Mouse (Mus musculus) layer of hippocampus, adult 9-10 months (tissue): ENCODE measurements around the gene Gad2.

Source experiments
- DNase-seq: peaks from one replicate; pipeline ENCODE4 v3.0.0; 2022; ENCODE audit warnings: low spot score

The Gad2 gene

GRCm38 (mm10) chr2:22646134-22646533 is 24.1 kb downstream of the Gad2 start:
- no peak for DNase-seq

DNA sequence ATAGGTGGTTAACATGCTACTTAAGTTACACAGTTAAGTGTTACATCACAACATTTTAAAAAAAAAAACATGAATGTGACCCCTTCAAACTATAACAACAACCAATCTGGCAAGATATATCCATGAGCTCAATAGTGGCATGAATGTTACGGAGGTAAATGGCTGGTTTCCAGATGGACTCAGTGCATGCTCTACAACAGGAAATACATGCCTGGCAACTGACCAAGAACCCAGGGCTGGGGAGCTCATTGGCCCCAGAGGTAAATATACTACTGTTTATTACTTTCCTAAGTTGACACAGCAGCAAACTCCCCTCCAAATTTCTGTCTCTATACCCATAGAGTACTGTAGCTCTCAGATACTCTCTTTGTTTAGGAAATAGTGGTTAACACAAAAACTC is 26.4 kb downstream of the Gad2 start:
- DNase-seq, result no peak

- no peak for DNase-seq
Observed at GRCm38 (mm10) chr2:22651826-22652225, 29.8 kb downstream of the Gad2 start.

- DNase-seq, result no peak
Observed at GRCm38 (mm10) chr2:22663731-22664130, 41.7 kb downstream of the Gad2 start.

- no peak for DNase-seq
Observed at GRCm38 (mm10) chr2:22670415-22670814, 48.4 kb downstream of the Gad2 start.

- DNase-seq, result no peak
Observed at GRCm38 (mm10) chr2:22671348-22671747, 49.3 kb downstream of the Gad2 start.

DNA sequence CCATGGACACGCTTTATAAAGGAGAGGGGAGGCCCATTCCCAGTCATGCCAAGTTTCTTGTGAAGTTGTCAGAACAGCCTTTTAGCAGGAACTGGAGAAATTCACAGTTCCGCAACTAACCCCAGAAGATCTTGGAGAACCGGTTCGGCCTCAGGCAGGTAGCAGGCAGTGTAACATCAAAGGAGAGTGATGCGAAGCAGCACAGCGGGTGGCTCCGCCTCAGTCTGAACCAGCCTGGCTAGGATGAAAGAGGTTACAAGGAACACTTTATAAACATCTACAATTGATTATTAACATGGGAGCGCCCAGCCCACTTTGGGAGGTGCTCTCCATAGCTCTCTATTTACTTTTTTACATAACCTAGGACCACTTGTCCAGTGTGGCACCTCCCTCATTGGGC is 55.1 kb downstream of the Gad2 start:
- DNase-seq, result no peak

- no peak for DNase-seq
Observed at GRCm38 (mm10) chr2:22679944-22680343, 57.9 kb downstream of the Gad2 start.

DNA sequence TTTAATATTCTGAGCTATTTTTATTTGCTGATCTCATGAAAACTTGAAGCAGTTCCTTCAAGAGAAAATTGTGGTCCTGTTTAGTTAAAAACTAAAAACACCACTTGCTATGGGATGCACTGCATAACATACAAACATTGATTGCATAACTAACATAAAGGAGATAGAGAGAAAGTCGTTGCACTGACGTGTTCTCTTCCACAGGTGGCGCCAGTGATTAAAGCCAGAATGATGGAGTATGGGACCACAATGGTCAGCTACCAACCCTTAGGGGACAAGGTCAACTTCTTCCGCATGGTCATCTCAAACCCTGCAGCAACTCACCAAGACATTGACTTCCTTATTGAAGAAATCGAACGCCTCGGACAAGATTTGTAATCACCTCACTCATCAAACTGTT is 68.0 kb downstream of the Gad2 start:
- DNase-seq, result no peak

DNA sequence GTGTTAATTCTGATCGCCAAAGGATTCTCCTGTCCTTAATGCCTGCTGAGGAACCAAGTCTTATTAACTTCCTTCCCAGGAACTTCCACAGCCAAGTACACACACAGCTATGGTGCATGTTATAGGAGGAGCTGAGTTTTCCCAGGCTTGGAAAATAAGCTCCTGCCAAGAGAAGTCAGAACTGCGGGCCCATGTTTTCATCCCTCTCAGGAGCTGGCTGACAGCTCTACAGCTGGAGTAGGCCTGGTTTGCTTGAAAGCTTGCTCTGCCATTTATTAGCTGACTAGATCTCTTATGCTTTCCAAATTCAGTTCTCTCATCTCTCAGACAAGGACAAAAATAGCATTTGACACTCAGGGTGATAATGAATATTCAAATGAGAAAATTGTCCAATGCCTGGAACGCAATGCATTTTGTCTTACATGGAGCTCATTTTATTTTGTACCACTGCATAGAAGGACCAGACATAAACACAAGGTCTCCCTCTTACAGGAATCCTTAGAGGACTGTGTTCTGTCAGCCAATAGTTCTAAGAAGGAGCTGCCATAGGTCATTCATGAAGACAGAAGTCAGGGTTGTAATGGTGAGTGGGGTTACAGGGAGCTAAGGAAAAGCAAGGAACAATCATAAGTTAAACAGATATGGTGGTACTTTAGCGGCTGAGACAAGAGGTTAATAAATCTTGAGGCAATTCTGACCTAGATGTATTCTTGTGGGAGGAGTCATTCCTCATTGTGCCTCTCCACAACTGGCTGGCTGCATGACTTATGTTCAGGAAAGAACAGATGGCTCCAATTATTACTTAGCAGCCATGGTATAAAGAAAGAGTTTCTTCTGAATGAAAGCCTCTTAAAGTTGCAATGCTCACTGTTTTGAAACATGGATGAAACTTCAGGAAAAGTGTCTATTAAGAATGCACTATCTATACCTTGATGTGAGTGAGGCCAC is 83.0 kb downstream of the Gad2 start:
- DNase-seq, result no peak

DNA sequence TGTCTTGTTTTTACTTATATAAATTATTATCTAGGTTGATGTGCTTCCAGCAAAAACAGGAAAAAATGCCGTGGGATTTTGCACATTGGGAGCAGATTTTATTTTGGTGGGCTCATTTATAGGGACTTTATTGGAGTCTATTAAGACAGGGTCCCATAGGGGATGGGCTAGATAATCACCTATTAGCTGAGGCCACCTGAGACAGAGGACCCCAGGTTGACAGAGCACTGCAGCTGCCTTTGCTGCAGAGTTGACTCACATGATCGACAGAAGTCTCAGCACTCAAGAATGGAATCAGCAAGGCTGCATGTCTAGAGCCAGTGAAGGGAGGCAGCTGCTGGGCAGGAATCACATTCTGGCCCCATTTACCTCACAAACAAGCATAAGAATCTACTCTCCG is 84.2 kb downstream of the Gad2 start:
- DNase-seq, result no peak

- peak; percentile 96 for DNase-seq
Observed at GRCm38 (mm10) chr2:22721522-22722470, 99.8 kb downstream of the Gad2 start.

DNA sequence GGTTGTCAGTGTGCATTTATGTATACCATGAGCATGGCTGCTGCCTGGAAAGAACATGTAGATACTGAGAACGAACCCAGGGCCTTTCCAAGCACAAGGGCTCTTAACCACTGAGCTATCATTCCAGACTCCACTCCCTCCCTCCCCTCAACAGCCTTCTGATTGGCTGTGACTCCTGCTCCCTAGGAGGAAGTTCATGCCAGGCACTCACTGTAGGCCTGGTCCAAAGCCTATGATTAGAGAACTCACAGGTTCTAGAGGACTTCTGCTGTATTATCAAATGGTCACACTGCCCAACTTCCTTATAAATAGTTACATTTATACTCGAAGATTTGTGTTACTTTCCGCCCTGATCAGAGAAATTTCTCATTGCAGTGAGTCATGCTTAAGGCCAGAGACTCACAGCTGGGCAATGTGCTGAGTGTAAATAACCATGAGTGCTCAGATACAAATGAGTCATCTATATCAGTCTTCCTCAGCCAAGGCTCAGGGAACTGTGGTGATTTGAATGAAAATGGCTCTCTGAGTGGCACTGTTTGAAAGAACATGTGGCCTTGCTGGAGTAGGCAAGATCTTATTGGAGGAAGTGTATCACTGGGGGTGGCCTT is 102.0 kb downstream of the Gad2 start:
- no peak for DNase-seq

DNA sequence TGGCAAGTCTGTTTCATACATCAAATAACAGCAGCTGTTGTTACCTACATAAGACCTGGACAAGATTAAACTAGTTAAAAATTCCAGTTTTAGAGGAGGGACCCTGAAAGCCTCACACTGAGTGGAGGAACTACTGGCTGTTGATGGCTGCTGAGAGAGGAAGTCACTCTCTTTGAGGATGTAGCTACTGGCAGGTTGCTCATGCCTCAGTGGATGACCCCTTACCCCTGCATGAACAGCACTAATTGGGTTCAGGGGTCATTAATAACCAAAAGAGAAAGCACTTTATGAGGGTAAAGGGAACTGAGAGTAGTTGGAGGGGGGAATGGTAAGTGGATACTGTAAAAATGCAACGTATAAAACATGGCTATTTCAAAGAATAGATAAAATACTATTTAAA is 105.1 kb downstream of the Gad2 start:
- no peak for DNase-seq

GRCm38 (mm10) chr2:22736134-22736533 is 114.1 kb downstream of the Gad2 start:
- no peak for DNase-seq

DNA sequence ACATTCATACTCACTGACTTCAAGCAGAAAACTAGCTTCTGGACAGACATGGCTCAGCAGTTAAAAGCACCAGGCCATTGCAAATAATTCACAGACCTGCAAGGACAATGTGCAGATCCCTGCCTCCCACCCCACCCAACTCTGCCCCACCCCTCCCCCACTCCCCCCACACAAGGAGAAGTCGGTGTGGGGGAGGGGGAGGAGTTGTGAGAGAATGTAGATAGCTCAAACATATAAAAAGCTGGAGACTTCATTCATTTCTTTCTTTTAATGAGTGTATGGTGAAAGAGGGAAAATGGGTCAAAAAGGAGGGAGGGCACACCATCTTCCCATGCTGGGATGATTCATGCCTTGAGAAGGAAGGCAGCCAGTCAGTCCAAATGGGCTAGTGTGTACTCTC is 117.4 kb downstream of the Gad2 start:
- DNase-seq, result no peak

- no peak for DNase-seq
Observed at GRCm38 (mm10) chr2:22740441-22740840, 118.4 kb downstream of the Gad2 start.

DNA sequence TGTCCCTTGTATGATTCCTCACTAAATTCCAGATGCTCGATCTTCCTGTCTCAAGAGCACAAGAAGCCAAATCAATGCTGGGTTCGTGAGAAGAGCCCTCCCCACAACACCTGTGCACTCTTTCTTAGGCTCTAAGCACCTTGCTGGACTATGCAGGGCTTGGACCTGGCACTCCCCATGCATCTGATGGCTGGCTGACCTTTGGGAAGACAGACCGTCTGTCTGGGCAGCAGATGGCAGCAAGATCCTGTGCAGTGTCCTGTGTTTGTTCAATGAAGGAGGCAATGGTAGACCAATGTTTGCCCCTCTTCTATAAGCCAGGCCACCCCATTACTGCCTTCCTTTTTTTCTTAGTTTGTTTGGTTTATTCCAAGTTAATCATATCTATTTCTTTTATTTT is 119.2 kb downstream of the Gad2 start:
- no peak for DNase-seq
